Mouse (Mus musculus): Measurements from ENCODE around the gene Bcl6.

Bcl6 gene

GRCm38 (mm10) chr16:23973635-23974367 is 14.9 kb downstream of the Bcl6 start:
- DNase-seq (ENCODE audit: low spot score in 2 of 2), result no peak

GRCm38 (mm10) chr16:23972901-23973300 is 15.8 kb downstream of the Bcl6 start:
- DNase-seq (ENCODE audit: low spot score in 2 of 2), result no peak

- no peak for DNase-seq (ENCODE audit: low spot score in 2 of 2)
Observed at GRCm38 (mm10) chr16:23972126-23972740, 16.4 kb downstream of the Bcl6 start.

- no peak for DNase-seq (ENCODE audit: low spot score in 2 of 2)
Observed at GRCm38 (mm10) chr16:23969919-23970318, 18.7 kb downstream of the Bcl6 start.

- DNase-seq (ENCODE audit: low spot score in 2 of 2), result no peak
Observed at GRCm38 (mm10) chr16:23968888-23969287, 19.8 kb downstream of the Bcl6 start.

- no peak for DNase-seq (ENCODE audit: low spot score in 2 of 2)
Observed at GRCm38 (mm10) chr16:23967301-23967700, 21.4 kb downstream of the Bcl6 start.

- DNase-seq (ENCODE audit: low spot score in 2 of 2), result no peak
Observed at GRCm38 (mm10) chr16:23966066-23966465, 22.6 kb downstream of the Bcl6 start.

- no peak for DNase-seq (ENCODE audit: low spot score in 2 of 2)
Observed at GRCm38 (mm10) chr16:23964706-23965367, 23.8 kb downstream of the Bcl6 start.

GRCm38 (mm10) chr16:23963896-23964668 is 24.6 kb downstream of the Bcl6 start:
- no peak for DNase-seq (ENCODE audit: low spot score in 2 of 2)

- DNase-seq (ENCODE audit: low spot score in 2 of 2), result no peak
Observed at GRCm38 (mm10) chr16:23962401-23962800, 26.3 kb downstream of the Bcl6 start.

GRCm38 (mm10) chr16:23958938-23959337 is 29.7 kb downstream of the Bcl6 start:
- no peak for DNase-seq (ENCODE audit: low spot score in 2 of 2)

GRCm38 (mm10) chr16:23953959-23954260 is 34.7 kb downstream of the Bcl6 start:
- DNase-seq (ENCODE audit: low spot score in 2 of 2), result no peak

- no peak for DNase-seq (ENCODE audit: low spot score in 2 of 2)
Observed at GRCm38 (mm10) chr16:23953189-23953958, 35.3 kb downstream of the Bcl6 start.

- no peak for DNase-seq (ENCODE audit: low spot score in 2 of 2)
Observed at GRCm38 (mm10) chr16:23952101-23952727, 36.4 kb downstream of the Bcl6 start.

- no peak for DNase-seq (ENCODE audit: low spot score in 2 of 2)
Observed at GRCm38 (mm10) chr16:23947654-23948053, 41.0 kb downstream of the Bcl6 start.

- no peak for DNase-seq (ENCODE audit: low spot score in 2 of 2)
Observed at GRCm38 (mm10) chr16:23944801-23945200, 43.9 kb downstream of the Bcl6 start.

GRCm38 (mm10) chr16:23934397-23934796 is 54.3 kb downstream of the Bcl6 start:
- no peak for DNase-seq (ENCODE audit: low spot score in 2 of 2)

GRCm38 (mm10) chr16:23932294-23932693 is 56.4 kb downstream of the Bcl6 start, which contains the start of gene Rtp2:
TSS of gene Rtp2 (minus strand) at chr16:23932394.
- DNase-seq (ENCODE audit: low spot score in 2 of 2), result no peak

GRCm38 (mm10) chr16:23931275-23931674 is 57.4 kb downstream of the Bcl6 start:
- no peak for DNase-seq (ENCODE audit: low spot score in 2 of 2)

- DNase-seq (ENCODE audit: low spot score in 2 of 2), result no peak
Observed at GRCm38 (mm10) chr16:23930426-23931073, 58.1 kb downstream of the Bcl6 start.
